Mouse (Mus musculus) limb, embryonic 13.5 days (tissue): ENCODE measurements around the gene Dcps. TPM values are rescaled to one million over a fixed set of nuclear protein-coding genes. Genes with fewer than 3 reads are reported as not detected.

Experiments
- ATAC-seq: fragments of 200-750 bp; cut with Nextera tagmentation; 2 replicates; pipeline ENCODE4 v1.8.0; 2017; ENCODE audit warnings: low read depth, moderate number of reproducible peaks, moderate TSS enrichment; ENCODE audit not compliant: low FRiP score
- H3K27ac ChIP-seq: fragments of 300-500 bp; sonication (generic); 2 replicates; pipeline ENCODE4 v1.5.1; 2015; ENCODE audit warnings: inconsistent platforms, mild to moderate bottlenecking, moderate library complexity
- H3K27me3 ChIP-seq: fragments of 300-500 bp; sonication (generic); 2 replicates; pipeline ENCODE4 v1.6.1; 2015; ENCODE audit warnings: mild to moderate bottlenecking, inconsistent platforms
- H3K36me3 ChIP-seq: fragments of 300-500 bp; sonication (generic); 2 replicates; pipeline ENCODE4 v1.6.1; 2015; ENCODE audit warnings: inconsistent platforms, mild to moderate bottlenecking, moderate library complexity
- H3K4me1 ChIP-seq: fragments of 300-500 bp; sonication (generic); 2 replicates; pipeline ENCODE4 v1.6.1; 2015; ENCODE audit warnings: inconsistent platforms
- H3K4me2 ChIP-seq: fragments of 300-500 bp; sonication (generic); replicated peaks from 2 replicates; pipeline ENCODE4 v1.6.1; 2015; ENCODE audit warnings: inconsistent platforms, mild to moderate bottlenecking, moderate library complexity
- H3K4me3 ChIP-seq: fragments of 300-500 bp; sonication (generic); 2 replicates; pipeline ENCODE4 v1.5.1; 2015; ENCODE audit warnings: moderate library complexity, mild to moderate bottlenecking, inconsistent platforms
- H3K9ac ChIP-seq: fragments of 300-500 bp; sonication (generic); 2 replicates; pipeline ENCODE4 v1.6.1; 2015; ENCODE audit warnings: mild to moderate bottlenecking, inconsistent platforms
- H3K9me3 ChIP-seq: fragments of 300-500 bp; sonication (generic); 2 replicates; pipeline ENCODE4 v1.6.1; 2016; ENCODE audit warnings: inconsistent platforms
- WGBS: fragments of 180-500 bp; shearing (Covaris S2); methylation state at CpG from one replicate; pipeline ENCODE4 v1.1.7; 2015; 5-methylcytosine and 5-hydroxymethylcytosine counted together
- polyA plus RNA-seq: library from polyadenylated mRNA; unstranded; fragments of >200 nt; fragmentation: Nextera tagmentation; extraction: Ambion mirVana; gene quantifications from 2 replicates; pipeline ENCODE4 v1.2.1, GENCODE M21; 2015

The Dcps gene
- polyA plus RNA-seq, 1 experiment from 2014 or later, result 78.2 TPM

DNA sequence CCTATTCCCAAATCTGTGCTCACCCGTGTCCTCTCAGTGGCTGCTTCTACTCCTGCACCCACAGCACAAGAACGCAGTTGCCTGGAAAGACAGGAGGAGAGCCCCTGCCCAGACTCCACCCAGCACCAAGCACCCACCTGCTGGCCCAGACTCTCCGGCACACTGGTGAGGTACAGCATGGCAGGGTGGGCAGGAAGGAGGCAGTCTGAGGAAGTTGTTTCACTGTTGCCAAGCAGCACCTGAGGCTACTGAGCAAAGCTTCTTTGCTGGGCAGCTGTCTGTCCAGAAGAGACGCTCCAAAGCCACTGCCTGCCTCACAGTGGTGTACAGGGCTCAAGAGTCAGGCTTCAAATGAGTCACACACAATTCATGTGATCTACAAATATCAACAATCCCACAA, 77.1 kb downstream of the Dcps start:
- Histone ChIP-seq H3K9me3 (no peaks in the 10 kb centered on the region), H3K27me3 (no peaks in the 10 kb centered on the region), H3K27ac (no peak overlapping the region), H3K36me3 (peaks cover 23% of the 10 kb centered on the region; the same call in 1 of the 2 replicates), H3K4me3 (no peak overlapping the region), H3K4me1 (no peaks in the 10 kb centered on the region), H3K4me2 (no peak overlapping the region), H3K9ac (no peak overlapping the region)
- 74% methylated on average over 4 of the region's 4 CpGs for WGBS
- ATAC-seq, result no peak

- no peaks in the 10 kb centered on the region for H3K27me3 ChIP-seq
- no peak overlapping the region for H3K4me3 ChIP-seq
- no peak for ATAC-seq
- H3K27ac ChIP-seq, result no peak overlapping the region
- WGBS, result 89% methylated on average over 4 of the region's 4 CpGs
- no peaks in the 10 kb centered on the region for H3K4me1 ChIP-seq
- no peak overlapping the region for H3K9ac ChIP-seq
- H3K9me3 ChIP-seq, result no peaks in the 10 kb centered on the region
- peaks cover 20% of the 10 kb centered on the region; the same call in 1 of the 2 replicates for H3K36me3 ChIP-seq
- H3K4me2 ChIP-seq, result no peak overlapping the region
Observed at GRCm38 (mm10) chr9:35097901-35098300, 78.0 kb downstream of the Dcps start.

DNA sequence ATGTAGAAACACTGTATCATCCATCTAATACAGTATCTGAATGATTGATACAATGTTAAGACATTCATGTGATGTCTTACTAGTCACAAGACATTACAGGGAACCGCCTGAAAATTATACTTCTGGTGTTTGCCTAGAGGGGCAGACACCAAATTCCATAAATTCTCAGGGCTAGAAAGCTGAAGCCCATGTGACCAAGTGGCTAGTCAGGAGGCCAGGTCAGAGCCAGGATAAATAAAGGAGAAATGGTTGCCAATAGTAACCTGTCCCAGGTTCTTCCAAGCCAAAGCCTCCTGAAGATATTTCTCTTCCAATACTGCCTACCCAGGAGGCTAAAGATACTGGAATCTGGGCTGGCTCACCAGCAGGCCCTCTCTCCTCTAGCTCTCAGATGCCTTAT, 80.1 kb downstream of the Dcps start:
- no peaks in the 10 kb centered on the region for H3K27me3 ChIP-seq
- 72% methylated on average over 1 of the region's 1 CpGs for WGBS
- no peak overlapping the region for H3K4me2 ChIP-seq
- H3K27ac ChIP-seq, result no peak overlapping the region
- H3K4me1 ChIP-seq, result no peaks in the 10 kb centered on the region
- peaks cover 16% of the 10 kb centered on the region; the same call in 1 of the 2 replicates for H3K36me3 ChIP-seq
- H3K4me3 ChIP-seq, result no peak overlapping the region
- no peak overlapping the region for H3K9ac ChIP-seq
- H3K9me3 ChIP-seq, result no peaks in the 10 kb centered on the region
- no peak for ATAC-seq

DNA sequence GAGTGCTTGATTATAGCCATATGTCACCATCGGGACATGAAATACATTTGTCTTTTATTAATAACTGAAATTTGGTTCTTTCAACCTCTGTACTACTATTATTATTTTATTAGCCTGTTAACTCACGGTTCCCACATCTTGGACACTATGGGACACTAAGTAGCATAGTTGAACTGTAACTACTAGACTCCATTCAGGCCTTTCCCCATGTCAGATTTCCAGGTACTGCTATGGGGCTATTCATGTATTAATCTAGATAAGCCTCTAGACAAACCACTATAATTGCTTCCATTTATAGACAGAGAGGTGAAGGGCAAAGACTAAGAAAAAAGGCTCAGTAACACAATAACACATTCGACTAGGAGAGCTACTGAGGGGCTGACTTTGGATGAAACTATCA, 82.5 kb downstream of the Dcps start:
- WGBS, result 84% methylated on average over 3 of the region's 3 CpGs
- H3K9ac ChIP-seq, result no peak overlapping the region

GRCm38 (mm10) chr9:35092904-35093303, 83.0 kb downstream of the Dcps start:
- WGBS, result 95% methylated on average over 2 of the region's 2 CpGs
- H3K27me3 ChIP-seq, result no peaks in the 10 kb centered on the region

More for the DNA sequence above, 82.5 kb downstream of the Dcps start:
- no peaks in the 10 kb centered on the region for H3K9me3 ChIP-seq
- peaks cover 5% of the 10 kb centered on the region; the same call in 1 of the 2 replicates for H3K36me3 ChIP-seq
- no peak overlapping the region for H3K27ac ChIP-seq
- no peaks in the 10 kb centered on the region for H3K4me1 ChIP-seq
- ATAC-seq, result no peak
- no peak overlapping the region for H3K4me3 ChIP-seq
- no peak overlapping the region for H3K4me2 ChIP-seq
- no peaks in the 10 kb centered on the region for H3K27me3 ChIP-seq

More at GRCm38 (mm10) chr9:35092904-35093303, 83.0 kb downstream of the Dcps start:
- Histone ChIP-seq H3K4me3 (no peak overlapping the region), H3K4me1 (no peaks in the 10 kb centered on the region), H3K9me3 (no peaks in the 10 kb centered on the region), H3K27ac (no peak overlapping the region), H3K36me3 (peaks cover 5% of the 10 kb centered on the region; the same call in 1 of the 2 replicates), H3K9ac (no peak overlapping the region), H3K4me2 (no peak overlapping the region)
- ATAC-seq, result no peak

Other genes with a start within 250 kb of the Dcps start
- gene St3gal4, start 56.8 kb downstream of the Dcps start, polyA plus RNA-seq, result 37.9 and 39.3 TPM in 2 replicates
- gene Srpr, start 24.1 kb upstream of the Dcps start, polyA plus RNA-seq, result 145 and 148 TPM in 2 replicates
- gene Tirap, start 24.2 kb upstream of the Dcps start, polyA plus RNA-seq, result 15.4 and 16.3 TPM in 2 replicates
- 44.3 and 44.7 TPM in 2 replicates for gene Foxred1, start 35.0 kb upstream of the Dcps start, polyA plus RNA-seq
- 54.2 and 58.2 TPM in 2 replicates for gene Fam118b, start 91.7 kb upstream of the Dcps start, polyA plus RNA-seq
- 29.6 and 31.9 TPM in 2 replicates for gene Rpusd4, start 91.8 kb upstream of the Dcps start, polyA plus RNA-seq
- 37.0 and 37.6 TPM in 2 replicates for gene Cdon, start 245.1 kb upstream of the Dcps start, polyA plus RNA-seq